Mouse (Mus musculus) heart, postnatal 0 days (tissue): ENCODE data around the gene Fam20a.

ENCODE experiments used
- CTCF ChIP-seq: IDR thresholded peaks from 2 replicates; pipeline ENCODE4 v1.5.1; 2016; ENCODE audit warnings: antibody characterized with exemption, control low read depth, low read depth
- EP300 ChIP-seq: IDR thresholded peaks from 2 replicates; pipeline ENCODE4 v1.6.1; 2016; ENCODE audit warnings: antibody characterized with exemption, low read depth

DNA sequence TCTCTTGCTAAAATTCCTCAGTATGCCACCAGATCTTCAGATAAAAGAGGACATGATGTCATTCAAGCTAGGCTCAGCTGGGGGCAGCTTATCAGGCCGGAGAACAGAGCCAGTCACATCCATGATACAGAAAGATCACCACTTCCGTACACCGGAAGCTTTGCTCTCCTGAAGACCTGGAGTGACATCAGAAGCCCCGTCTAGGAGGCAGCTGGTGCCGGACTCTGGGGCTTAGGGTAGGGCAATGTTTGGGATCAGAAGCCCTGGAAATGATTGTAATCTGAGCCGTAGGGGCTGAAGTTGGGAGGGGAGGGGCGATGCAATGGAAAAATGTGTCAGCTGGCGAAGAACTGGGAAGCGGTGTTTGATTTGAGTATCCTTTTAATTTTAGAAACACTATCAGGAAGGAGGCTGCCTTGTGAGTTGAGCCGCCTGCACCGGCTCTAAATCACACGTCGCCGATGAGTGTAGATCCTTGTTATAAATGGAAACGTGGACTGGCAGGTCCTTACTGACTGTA is 99.5 kb downstream of the Fam20a start:
- TF ChIP-seq CTCF = 0 out of 2 replicates have a peak, but pooled peaks have one; percentile 1
- peak; percentile 91 for TF ChIP-seq EP300
